Mouse (Mus musculus) liver, adult 2 months (tissue): ENCODE measurements around the gene Nob1. TPM values are rescaled to one million over a fixed set of nuclear protein-coding genes. Genes with fewer than 3 reads are reported as not detected.
A peak's percentile ranks its signal among the peaks of the same experiment; 100 is the strongest.

Experiments
- DNase-seq: peaks from one replicate; pipeline ENCODE4 v3.0.0-alpha.2; 2011; ENCODE audit warnings: low read depth, low spot score; ENCODE audit errors: extremely low read depth
- H3K27ac ChIP-seq: fragments of 200-500 bp; replicated peaks from 2 replicates; pipeline ENCODE4 v1.5.1; 2012; ENCODE audit warnings: low read depth, mild to moderate bottlenecking, control low read depth, inconsistent platforms, low read length; ENCODE audit not compliant: insufficient read depth
- H3K27me3 ChIP-seq: fragments of 200-500 bp; 2 replicates; pipeline ENCODE4 v1.6.1; 2012; ENCODE audit warnings: mild to moderate bottlenecking, moderate library complexity, low read length, inconsistent platforms; ENCODE audit not compliant: control insufficient read depth, insufficient read depth
- H3K36me3 ChIP-seq: fragments of 200-500 bp; 2 replicates; pipeline ENCODE4 v1.6.1; 2012; ENCODE audit warnings: low read length, inconsistent platforms; ENCODE audit not compliant: control insufficient read depth, insufficient read depth
- H3K4me1 ChIP-seq: fragments of 200-500 bp; 2 replicates; pipeline ENCODE4 v1.6.1; 2011; ENCODE audit warnings: low read length; ENCODE audit not compliant: control insufficient read depth, insufficient read depth
- H3K4me3 ChIP-seq: fragments of 200-500 bp; 2 replicates; pipeline ENCODE4 v1.5.1; 2011; ENCODE audit warnings: low read depth, mild to moderate bottlenecking, control low read depth, low read length, moderate library complexity; ENCODE audit not compliant: insufficient read depth
- H3K79me2 ChIP-seq: fragments of 200-500 bp; 2 replicates; pipeline ENCODE4 v1.6.1; 2012; ENCODE audit warnings: inconsistent platforms, mild to moderate bottlenecking, low read length, moderate library complexity; ENCODE audit not compliant: control insufficient read depth, insufficient read depth
- H3K9ac ChIP-seq: fragments of 200-500 bp; 2 replicates; pipeline ENCODE4 v1.6.1; 2012; ENCODE audit warnings: low read depth, mild to moderate bottlenecking, control low read depth, inconsistent platforms, low read length
- CTCF ChIP-seq: fragments of 200-500 bp; IDR thresholded peaks from 2 replicates; pipeline ENCODE4 v1.5.1; 2011; ENCODE audit warnings: low read depth, low read length, control low read depth
- POLR2A ChIP-seq: fragments of 200-500 bp; IDR thresholded peaks from 2 replicates; pipeline ENCODE4 v1.6.1; 2011; ENCODE audit warnings: low read length, control low read depth; ENCODE audit not compliant: insufficient read depth; ENCODE audit errors: extremely low read depth
- WGBS: fragments of 180-500 bp; shearing (Covaris S2); methylation state at CpG from one replicate; pipeline ENCODE4 v1.1.7; 2018; 5-methylcytosine and 5-hydroxymethylcytosine counted together
- polyA plus RNA-seq: library from polyadenylated mRNA; depleted of rRNA; stranded (reverse); fragments of >200 nt; gene quantifications from 2 replicates; pipeline ENCODE4 v1.2.3, GENCODE M21; 2012
- total RNA-seq: library from RNA; depleted of rRNA; stranded (reverse); fragments of >200 nt; gene quantifications from 2 replicates; pipeline ENCODE4 v1.2.3, GENCODE M21; 2014

Gene Nob1
- total and polyA plus RNA-seq, 2 experiments, result 2.4 to 14.3 TPM

DNA sequence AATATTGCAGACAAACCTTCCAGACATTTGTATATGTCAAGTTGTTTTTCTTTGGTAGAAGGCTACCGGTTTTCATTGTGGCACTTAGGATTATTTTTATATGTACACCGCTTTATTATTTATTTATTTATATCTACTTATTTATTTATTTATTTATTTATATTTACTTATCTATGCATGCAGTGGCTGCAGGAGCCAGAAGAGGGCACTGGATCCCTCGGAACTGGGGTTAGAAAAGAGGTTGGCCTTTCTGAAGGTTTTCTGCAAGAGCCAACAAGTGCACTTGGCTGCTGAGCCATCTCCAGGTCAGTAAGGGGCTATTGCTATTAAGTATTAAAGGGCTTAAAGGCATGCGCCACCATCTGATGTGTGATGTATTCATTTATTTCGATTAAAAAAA, 37.0 kb downstream of the Nob1 start:
- Histone ChIP-seq H3K27ac (no peak overlapping the region), H3K36me3 (no peaks in the 10 kb centered on the region), H3K4me1 (no peaks in the 10 kb centered on the region), H3K9ac (no peak overlapping the region), H3K79me2 (no peaks in the 10 kb centered on the region), H3K27me3 (no peaks in the 10 kb centered on the region), H3K4me3 (no peak overlapping the region)
- TF ChIP-seq POLR2A (no peak), CTCF (peak; percentile 36)
- WGBS, result 64% methylated on average over 5 of the region's 5 CpGs
- peak; percentile 21 for DNase-seq

DNA sequence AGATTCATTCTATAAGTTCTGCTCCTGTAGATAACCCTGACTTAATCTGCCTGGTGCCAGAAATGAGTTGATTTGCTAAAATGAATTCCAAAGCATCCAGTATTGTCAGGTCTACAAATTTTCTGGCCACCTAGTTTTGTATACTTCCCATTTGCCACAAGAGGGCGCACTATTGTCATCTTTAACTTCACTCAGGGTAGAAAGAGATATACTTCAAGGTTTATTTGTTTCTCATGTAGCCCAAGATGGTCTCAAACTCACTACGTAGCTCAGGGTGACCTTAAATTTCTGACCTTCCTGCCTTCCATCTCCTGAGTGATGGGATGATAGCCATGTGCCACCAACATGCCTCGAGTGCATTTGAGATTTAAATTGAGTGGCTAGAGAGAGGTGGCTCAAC, 38.2 kb downstream of the Nob1 start:
- WGBS, result 30% methylated on average over 3 of the region's 3 CpGs
- Histone ChIP-seq H3K36me3 (no peaks in the 10 kb centered on the region), H3K4me1 (no peaks in the 10 kb centered on the region), H3K9ac (no peak overlapping the region), H3K4me3 (no peak overlapping the region), H3K27ac (no peak overlapping the region), H3K79me2 (no peaks in the 10 kb centered on the region), H3K27me3 (no peaks in the 10 kb centered on the region)
- TF ChIP-seq POLR2A, result no peak
- TF ChIP-seq CTCF, result peak; percentile 43
- peak; percentile 45 for DNase-seq

GRCm38 (mm10) chr8:107386171-107386570, 38.7 kb downstream of the Nob1 start:
- Histone ChIP-seq H3K4me3 (no peak overlapping the region), H3K79me2 (no peaks in the 10 kb centered on the region), H3K36me3 (no peaks in the 10 kb centered on the region), H3K27me3 (no peaks in the 10 kb centered on the region), H3K9ac (no peak overlapping the region), H3K4me1 (no peaks in the 10 kb centered on the region), H3K27ac (no peak overlapping the region)
- TF ChIP-seq CTCF (no peak), POLR2A (no peak)
- 49% methylated on average over 5 of the region's 5 CpGs for WGBS
- DNase-seq, result no peak

DNA sequence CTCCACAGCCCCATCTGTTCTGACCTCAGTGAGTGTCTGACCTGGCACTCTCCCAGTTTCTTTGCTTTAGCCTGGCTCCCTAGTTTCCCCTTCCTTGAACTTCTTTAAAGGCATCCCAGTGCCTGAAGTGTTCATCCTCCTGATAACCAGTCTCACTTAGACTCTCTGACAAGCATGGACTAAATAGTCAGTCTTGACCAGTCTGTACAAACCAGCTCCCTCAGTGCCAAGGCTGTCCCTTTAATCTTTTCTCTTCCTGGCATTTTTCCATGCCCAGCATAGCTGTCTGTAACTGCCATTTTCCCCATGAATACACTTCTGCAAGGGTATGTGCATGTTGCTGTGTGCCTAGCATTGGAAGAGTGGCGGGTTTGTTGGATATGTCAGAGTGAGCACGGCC, 39.8 kb downstream of the Nob1 start:
- DNase-seq, result no peak
- Histone ChIP-seq H3K4me1 (no peaks in the 10 kb centered on the region), H3K36me3 (no peaks in the 10 kb centered on the region; the same call in 1 of the 2 replicates), H3K27ac (no peak overlapping the region), H3K4me3 (no peak overlapping the region), H3K9ac (no peak overlapping the region), H3K27me3 (no peaks in the 10 kb centered on the region), H3K79me2 (no peaks in the 10 kb centered on the region)
- 96% methylated on average over 2 of the region's 2 CpGs for WGBS
- no peak for TF ChIP-seq POLR2A
- no peak for TF ChIP-seq CTCF

- Histone ChIP-seq H3K79me2 (no peaks in the 10 kb centered on the region), H3K4me1 (no peaks in the 10 kb centered on the region), H3K27me3 (no peaks in the 10 kb centered on the region), H3K27ac (no peak overlapping the region), H3K36me3 (no peaks in the 10 kb centered on the region; the same call in 1 of the 2 replicates), H3K4me3 (no peak overlapping the region), H3K9ac (no peak overlapping the region)
- TF ChIP-seq CTCF (no peak), POLR2A (no peak)
- 33% methylated on average over 5 of the region's 5 CpGs for WGBS
- DNase-seq, result peak; percentile 53
Observed at GRCm38 (mm10) chr8:107384651-107385050, 40.2 kb downstream of the Nob1 start.

- Histone ChIP-seq H3K27me3 (no peaks in the 10 kb centered on the region), H3K36me3 (peaks cover 8% of the 10 kb centered on the region), H3K79me2 (no peaks in the 10 kb centered on the region), H3K9ac (no peak overlapping the region), H3K4me1 (no peaks in the 10 kb centered on the region), H3K27ac (no peak overlapping the region), H3K4me3 (no peak overlapping the region)
- TF ChIP-seq POLR2A (no peak), CTCF (no peak)
- WGBS, result 58% methylated on average over 4 of the region's 4 CpGs
- no peak for DNase-seq
Observed at GRCm38 (mm10) chr8:107382898-107383297, 42.0 kb downstream of the Nob1 start.
